Mouse (Mus musculus) kidney, adult 2 months (tissue): Measurements from ENCODE around the gene Slc16a1.

Experiments
- CTCF ChIP-seq: fragments of 200-500 bp; conservative IDR thresholded peaks from 2 replicates; pipeline ENCODE4 v1.5.1; 2011; ENCODE audit warnings: low read depth, mild to moderate bottlenecking, control low read depth, low read length, moderate library complexity, mixed read lengths; ENCODE audit not compliant: insufficient read depth, insufficient read length
- POLR2A ChIP-seq: fragments of 200-500 bp; IDR thresholded peaks from one replicate; pipeline ENCODE4 v1.6.1; 2011; ENCODE audit warnings: low read depth, low read length, control low read depth

DNA sequence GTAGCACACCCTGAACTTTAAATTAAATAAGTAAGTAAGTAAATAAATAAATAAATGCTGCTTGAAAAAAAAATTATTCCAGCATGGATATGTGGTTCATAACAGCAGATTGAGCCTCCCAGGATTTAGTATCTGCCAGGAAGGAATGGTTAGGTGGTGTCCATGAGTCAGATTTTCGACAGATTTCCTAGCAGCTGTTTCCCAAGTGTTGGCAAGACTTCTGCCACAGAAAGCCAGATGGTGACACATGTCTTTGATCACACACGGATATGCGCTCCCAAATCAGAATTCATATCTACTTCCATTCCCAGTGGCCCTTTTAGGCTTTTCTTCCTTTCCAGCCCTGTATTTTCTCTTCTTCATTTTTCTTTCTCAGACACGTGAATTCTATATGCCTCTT, 28.5 kb downstream of the Slc16a1 start:
- TF ChIP-seq CTCF, result no peak
- no peak for TF ChIP-seq POLR2A
